Mouse (Mus musculus): ENCODE measurements around the gene Gm28035. TPM values are rescaled to one million over a fixed set of nuclear protein-coding genes. Genes with fewer than 3 reads are reported as not detected.
A peak's percentile ranks its signal among the peaks of the same experiment; 100 is the strongest.

Gm28035 gene
- total RNA-seq, 4 experiments from 2014 or later = 6.7 to 11.6 (median 9.9) TPM

- DNase-seq (ENCODE audit: low spot score in 2 of 2) = no peak
Observed at GRCm38 (mm10) chr2:30299525-30299924, 59.2 kb downstream of the Gm28035 start.

DNA sequence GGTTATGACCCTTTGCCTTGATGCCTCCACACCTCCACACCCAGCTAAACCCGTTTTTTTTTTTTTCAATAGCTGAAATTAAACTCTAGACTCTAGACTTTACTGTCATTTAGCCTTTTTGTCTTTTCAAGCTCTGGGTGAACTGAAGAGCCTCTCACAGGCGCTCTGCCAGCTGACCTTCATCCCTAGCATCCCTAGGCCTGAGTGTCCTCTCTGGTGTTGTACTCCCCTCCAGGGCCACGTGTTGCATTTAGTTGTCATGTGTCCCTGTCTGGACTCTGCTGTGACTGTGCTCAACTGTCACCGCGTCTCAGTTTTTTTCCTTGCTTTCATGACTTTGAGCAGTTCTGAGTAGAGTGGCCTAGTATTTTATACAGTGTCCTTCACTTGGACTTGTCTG is 59.6 kb downstream of the Gm28035 start:
- no peak for DNase-seq (ENCODE audit: low spot score in 2 of 2)

- no peak for DNase-seq (ENCODE audit: low spot score in 2 of 2)
Observed at GRCm38 (mm10) chr2:30306087-30306486, 65.7 kb downstream of the Gm28035 start.

- no peak for DNase-seq (ENCODE audit: low spot score in 2 of 2)
Observed at GRCm38 (mm10) chr2:30309351-30309750, 69.0 kb downstream of the Gm28035 start.

DNA sequence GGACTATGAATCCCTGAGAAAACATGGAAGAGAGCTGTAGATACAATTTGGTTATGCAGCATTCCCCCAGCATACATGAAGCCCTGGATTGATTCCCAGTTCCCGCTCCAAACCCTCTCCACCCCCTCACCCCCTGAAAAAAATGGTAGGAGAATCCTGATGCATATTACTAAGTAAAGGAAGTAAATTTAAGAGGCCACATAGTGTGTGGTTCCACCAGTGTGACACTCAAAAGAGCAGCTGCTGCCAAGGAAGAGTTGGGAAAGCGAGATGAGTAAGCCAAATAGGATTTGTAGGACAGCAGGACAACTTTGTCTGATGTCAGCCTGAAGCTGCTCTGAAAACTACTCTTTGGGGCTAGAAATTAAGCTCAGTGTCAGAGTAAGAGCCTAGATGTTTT is 71.1 kb downstream of the Gm28035 start:
- no peak for DNase-seq (ENCODE audit: low spot score in 2 of 2)

GRCm38 (mm10) chr2:30316136-30316535 is 75.8 kb downstream of the Gm28035 start:
- no peak for DNase-seq (ENCODE audit: low spot score in 2 of 2)

DNA sequence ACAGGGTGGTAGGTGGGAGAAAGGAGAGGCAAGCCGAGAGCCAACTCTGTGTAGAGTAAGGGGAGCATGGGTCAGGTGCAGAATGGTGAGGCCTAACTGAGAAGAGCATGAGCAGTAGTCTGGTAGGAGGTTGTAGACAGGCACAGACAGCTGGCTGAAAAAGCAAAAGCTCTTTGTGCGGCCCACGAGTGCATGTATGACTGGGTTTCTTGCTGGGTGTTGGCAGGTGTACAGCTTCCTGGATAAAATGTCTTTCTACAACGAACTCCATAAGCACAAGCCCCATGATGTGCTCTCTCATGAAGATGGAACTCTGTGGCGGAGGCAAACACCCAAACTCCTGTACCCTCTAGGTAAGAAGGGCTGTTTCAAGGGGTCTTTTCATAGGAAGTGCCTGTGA is 76.6 kb downstream of the Gm28035 start:
- peak in 1 of 2 experiments; percentile 24 for DNase-seq (ENCODE audit: low spot score in 2 of 2)

- no peak for DNase-seq (ENCODE audit: low spot score in 2 of 2)
Observed at GRCm38 (mm10) chr2:30319260-30319659, 78.9 kb downstream of the Gm28035 start.

GRCm38 (mm10) chr2:30323111-30323510 is 82.7 kb downstream of the Gm28035 start:
- no peak for DNase-seq (ENCODE audit: low spot score in 2 of 2)

DNA sequence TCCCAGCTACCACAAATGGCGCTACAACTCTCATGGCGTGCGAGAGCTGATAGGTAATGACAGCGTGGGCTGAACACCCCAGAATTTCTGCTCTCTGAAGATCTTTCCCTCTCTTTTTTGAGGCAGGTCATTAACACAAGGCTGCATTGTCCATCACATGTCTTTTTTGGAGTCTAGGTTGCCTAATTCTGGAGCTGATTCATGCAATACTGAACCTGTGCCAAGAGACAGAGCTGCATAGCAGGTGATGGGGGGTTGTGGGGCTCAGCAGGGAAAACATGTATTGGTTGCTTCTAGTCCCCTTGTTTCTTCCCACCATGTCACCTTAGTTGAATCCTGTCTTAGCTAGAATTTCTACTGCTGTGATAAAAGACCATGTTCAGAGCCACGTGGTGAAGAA is 84.9 kb downstream of the Gm28035 start:
- no peak for DNase-seq (ENCODE audit: low spot score in 2 of 2)

DNA sequence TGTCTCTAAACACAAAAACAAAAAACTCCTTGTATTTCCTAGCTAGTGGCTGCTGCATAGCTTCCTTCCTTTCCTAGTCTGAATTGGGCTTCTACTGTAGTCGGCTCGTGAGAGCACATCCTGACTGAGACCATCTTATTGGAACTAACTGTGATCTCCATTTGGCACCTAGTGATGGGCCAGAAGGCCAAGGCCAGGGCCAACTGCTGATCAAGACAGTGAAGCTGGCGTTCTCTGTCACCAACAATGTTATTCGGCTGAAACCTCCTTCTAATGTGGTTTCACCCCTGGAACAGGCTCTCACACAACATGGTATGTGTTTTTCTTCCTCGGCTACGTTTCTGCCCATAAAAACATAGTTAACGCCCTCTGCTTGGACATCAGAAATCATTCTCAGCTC is 86.9 kb downstream of the Gm28035 start:
- no peak for DNase-seq (ENCODE audit: low spot score in 2 of 2)

DNA sequence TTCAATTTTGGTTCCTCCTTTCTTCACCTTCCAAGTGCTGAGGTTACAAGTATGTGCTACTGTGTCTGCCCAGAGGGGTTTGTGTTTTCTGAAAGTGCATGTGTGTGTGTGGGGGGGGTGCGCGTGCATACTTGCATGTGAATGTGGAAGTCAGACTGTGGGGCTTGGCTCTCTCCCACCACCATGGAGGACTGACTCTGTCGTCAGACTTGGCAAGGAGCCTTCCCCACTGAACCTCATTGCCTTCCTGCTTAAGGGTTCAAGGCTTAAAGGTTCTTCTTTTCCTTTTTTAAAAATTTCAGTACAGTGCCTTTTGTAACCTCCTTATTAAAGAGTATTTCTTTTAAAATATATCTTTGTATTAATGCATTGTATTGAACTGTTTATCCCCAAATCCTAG is 88.4 kb downstream of the Gm28035 start:
- no peak for DNase-seq (ENCODE audit: low spot score in 2 of 2)

Other genes with a start within 250 kb of the Gm28035 start
- gene Wdr34, start 191.7 kb upstream of the Gm28035 start, total RNA-seq (2022) = 10 to 100 TPM; 36.9 to 45.0 (median 39.9) TPM
- 100 to 1,000 TPM; 179 to 198 (median 186) TPM for gene Set, start 183.2 kb upstream of the Gm28035 start, total RNA-seq (2022)
- 1 to 10 TPM; 2.1 to 6.1 (median 3.5) TPM for gene Pkn3, start 162.9 kb upstream of the Gm28035 start, total RNA-seq (2022)
- 10 to 100 TPM in 2 of 4 experiments, 1 to 10 TPM in 2; 7.3 to 14.0 (median 10.4) TPM for gene Zdhhc12, start 146.9 kb upstream of the Gm28035 start, total RNA-seq (2022)
- gene Zer1, start 116.0 kb upstream of the Gm28035 start, total RNA-seq (2022) = 100 to 1,000 TPM; 173 to 203 (median 195) TPM
- gene Tbc1d13, start 106.8 kb upstream of the Gm28035 start, total RNA-seq (2022) = 10 to 100 TPM; 49.6 to 61.9 (median 58.5) TPM
- gene Endog, start 69.1 kb upstream of the Gm28035 start, total RNA-seq (2022) = 10 to 100 TPM; 18.7 to 28.3 (median 21.4) TPM
- 10 to 100 TPM; 32.9 to 40.2 (median 35.2) TPM for gene Spout1, start 62.1 kb upstream of the Gm28035 start, total RNA-seq (2022)
- gene Kyat1, start 34.7 kb upstream of the Gm28035 start, total RNA-seq (2022) = 10 to 100 TPM; 15.6 to 19.9 (median 16.9) TPM
- 10 to 100 TPM; 54.5 to 70.6 (median 60.3) TPM for gene Lrrc8a, start 2.9 kb upstream of the Gm28035 start, total RNA-seq (2022)
- 10 to 100 TPM; 19.3 to 33.3 (median 24.4) TPM for gene Phyhd1, start 25.6 kb downstream of the Gm28035 start, total RNA-seq (2022)
- not detected for gene Gm28038, start 40.5 kb downstream of the Gm28035 start, total RNA-seq (2022)
- 10 to 100 TPM; 20.4 to 24.6 (median 23.6) TPM for gene Dolk, start 45.8 kb downstream of the Gm28035 start, total RNA-seq (2022)
- gene Nup188, start 45.8 kb downstream of the Gm28035 start, total RNA-seq (2022) = 10 to 100 TPM; 18.6 to 22.4 (median 20.6) TPM
- gene Sh3glb2, start 118.8 kb downstream of the Gm28035 start, total RNA-seq (2022) = 100 to 1,000 TPM; 230 to 295 (median 278) TPM
- gene Miga2, start 123.7 kb downstream of the Gm28035 start, total RNA-seq (2022) = 100 to 1,000 TPM; 104 to 146 (median 121) TPM
- 10 to 100 TPM; 23.2 to 30.7 (median 25.1) TPM for gene Dolpp1, start 151.7 kb downstream of the Gm28035 start, total RNA-seq (2022)
- 10 to 100 TPM; 48.9 to 59.3 (median 50.7) TPM for gene Crat, start 175.2 kb downstream of the Gm28035 start, total RNA-seq (2022)
- 100 to 1,000 TPM; 165 to 175 (median 173) TPM for gene Ptpa, start 175.5 kb downstream of the Gm28035 start, total RNA-seq (2022)
- gene Ier5l, start 233.7 kb downstream of the Gm28035 start, total RNA-seq (2022) = 10 to 100 TPM; 11.6 to 12.5 (median 12.4) TPM